Mouse (Mus musculus): Measurements from ENCODE around the gene Tsfm. TPM values are rescaled to one million over a fixed set of nuclear protein-coding genes. Genes with fewer than 3 reads are reported as not detected.

Tsfm gene
- polyA plus RNA-seq, 1 experiment: 42.1 TPM

- Histone ChIP-seq H3K4me1 (replicated peaks; ENCODE audit: control insufficient read depth, insufficient read depth, low read length) (no peaks in the 10 kb centered on the region), H3K27me3 (ENCODE audit: control insufficient read depth, insufficient read depth, low read length) (no peaks in the 10 kb centered on the region), H3K36me3 (ENCODE audit: control insufficient read depth, insufficient read depth, low read length) (peaks cover 13% of the 10 kb centered on the region), H3K4me3 (ENCODE audit: control insufficient read depth, insufficient read depth, low read length) (no peak overlapping the region), H3K27ac (ENCODE audit: control insufficient read depth, insufficient read depth, low read length) (no peak overlapping the region)
- WGBS: 79% methylated on average over 1 of the region's 1 CpGs
- DNase-seq: no peak
- TF ChIP-seq POLR2A (IDR thresholded peaks at IDR 0.05; ENCODE audit: control insufficient read depth, extremely low read depth, insufficient read depth, low read length, poor library complexity) (no peak), CTCF (IDR thresholded peaks at IDR 0.05; ENCODE audit: borderline replicate concordance, control insufficient read depth, extremely low read depth, insufficient read depth, low read length, poor library complexity) (no peak)
Observed at GRCm38 (mm10) chr10:127002056-127002455, 28.6 kb downstream of the Tsfm start.

- 78% methylated on average over 9 of the region's 9 CpGs for WGBS
- Histone ChIP-seq H3K4me3 (ENCODE audit: control insufficient read depth, insufficient read depth, low read length) (no peak overlapping the region), H3K36me3 (ENCODE audit: control insufficient read depth, insufficient read depth, low read length) (peaks cover 13% of the 10 kb centered on the region), H3K27ac (ENCODE audit: control insufficient read depth, insufficient read depth, low read length) (no peak overlapping the region), H3K4me1 (replicated peaks; ENCODE audit: control insufficient read depth, insufficient read depth, low read length) (no peaks in the 10 kb centered on the region), H3K27me3 (ENCODE audit: control insufficient read depth, insufficient read depth, low read length) (no peaks in the 10 kb centered on the region)
- no peak for DNase-seq
- TF ChIP-seq POLR2A (IDR thresholded peaks at IDR 0.05; ENCODE audit: control insufficient read depth, extremely low read depth, insufficient read depth, low read length, poor library complexity): no peak
- TF ChIP-seq CTCF (IDR thresholded peaks at IDR 0.05; ENCODE audit: borderline replicate concordance, control insufficient read depth, extremely low read depth, insufficient read depth, low read length, poor library complexity): no peak
Observed at GRCm38 (mm10) chr10:127001297-127001696, 29.3 kb downstream of the Tsfm start.

- Histone ChIP-seq H3K27ac (ENCODE audit: control insufficient read depth, insufficient read depth, low read length) (no peak within 1 kb of the TSS), H3K27me3 (ENCODE audit: control insufficient read depth, insufficient read depth, low read length) (no peaks in the 10 kb centered on the region), H3K4me3 (ENCODE audit: control insufficient read depth, insufficient read depth, low read length) (no peak within 1 kb of the TSS), H3K36me3 (ENCODE audit: control insufficient read depth, insufficient read depth, low read length) (peaks cover 19% of the 10 kb centered on the region), H3K4me1 (replicated peaks; ENCODE audit: control insufficient read depth, insufficient read depth, low read length) (no peaks in the 10 kb centered on the region)
- no peak for DNase-seq
- no peak for TF ChIP-seq CTCF (IDR thresholded peaks at IDR 0.05; ENCODE audit: borderline replicate concordance, control insufficient read depth, extremely low read depth, insufficient read depth, low read length, poor library complexity)
- TF ChIP-seq POLR2A (IDR thresholded peaks at IDR 0.05; ENCODE audit: control insufficient read depth, extremely low read depth, insufficient read depth, low read length, poor library complexity): no peak
- 95% methylated on average over 5 of the region's 5 CpGs for WGBS
Observed at GRCm38 (mm10) chr10:127000529-127000928, 30.1 kb downstream of the Tsfm start, which contains the start of gene Avil. TSS of gene Avil (plus strand) at chr10:127000709.

GRCm38 (mm10) chr10:126997340-126998113 is 33.1 kb downstream of the Tsfm start:
- Histone ChIP-seq H3K27me3 (ENCODE audit: control insufficient read depth, insufficient read depth, low read length) (no peaks in the 10 kb centered on the region), H3K36me3 (ENCODE audit: control insufficient read depth, insufficient read depth, low read length) (peaks cover 45% of the 10 kb centered on the region), H3K4me1 (replicated peaks; ENCODE audit: control insufficient read depth, insufficient read depth, low read length) (no peaks in the 10 kb centered on the region), H3K27ac (ENCODE audit: control insufficient read depth, insufficient read depth, low read length) (no peak overlapping the region), H3K4me3 (ENCODE audit: control insufficient read depth, insufficient read depth, low read length) (no peak overlapping the region)
- 73% methylated on average over 13 of the region's 13 CpGs for WGBS
- DNase-seq: no peak
- TF ChIP-seq CTCF (IDR thresholded peaks at IDR 0.05; ENCODE audit: borderline replicate concordance, control insufficient read depth, extremely low read depth, insufficient read depth, low read length, poor library complexity) (no peak), POLR2A (IDR thresholded peaks at IDR 0.05; ENCODE audit: control insufficient read depth, extremely low read depth, insufficient read depth, low read length, poor library complexity) (no peak)

- peaks cover 48% of the 10 kb centered on the region for H3K36me3 ChIP-seq (ENCODE audit: control insufficient read depth, insufficient read depth, low read length)
- WGBS: 91% methylated on average over 3 of the region's 3 CpGs
- H3K4me1 ChIP-seq (replicated peaks; ENCODE audit: control insufficient read depth, insufficient read depth, low read length): peaks cover 4% of the 10 kb centered on the region; the same call in 1 of the 2 replicates
- no peak for DNase-seq
- TF ChIP-seq POLR2A (IDR thresholded peaks at IDR 0.05; ENCODE audit: control insufficient read depth, extremely low read depth, insufficient read depth, low read length, poor library complexity): no peak
- no peak for TF ChIP-seq CTCF (IDR thresholded peaks at IDR 0.05; ENCODE audit: borderline replicate concordance, control insufficient read depth, extremely low read depth, insufficient read depth, low read length, poor library complexity)
- no peak overlapping the region for H3K27ac ChIP-seq (ENCODE audit: control insufficient read depth, insufficient read depth, low read length)
- H3K4me3 ChIP-seq (ENCODE audit: control insufficient read depth, insufficient read depth, low read length): no peak overlapping the region
- no peaks in the 10 kb centered on the region for H3K27me3 ChIP-seq (ENCODE audit: control insufficient read depth, insufficient read depth, low read length)
Observed at GRCm38 (mm10) chr10:126993621-126994020, 37.0 kb downstream of the Tsfm start.

GRCm38 (mm10) chr10:126991676-126992075 is 39.0 kb downstream of the Tsfm start:
- Histone ChIP-seq H3K27ac (ENCODE audit: control insufficient read depth, insufficient read depth, low read length) (no peak overlapping the region), H3K4me1 (replicated peaks; ENCODE audit: control insufficient read depth, insufficient read depth, low read length) (peaks cover 18% of the 10 kb centered on the region), H3K27me3 (ENCODE audit: control insufficient read depth, insufficient read depth, low read length) (no peaks in the 10 kb centered on the region), H3K4me3 (ENCODE audit: control insufficient read depth, insufficient read depth, low read length) (no peak overlapping the region), H3K36me3 (ENCODE audit: control insufficient read depth, insufficient read depth, low read length) (peaks cover 34% of the 10 kb centered on the region)
- TF ChIP-seq CTCF (IDR thresholded peaks at IDR 0.05; ENCODE audit: borderline replicate concordance, control insufficient read depth, extremely low read depth, insufficient read depth, low read length, poor library complexity) (no peak), POLR2A (IDR thresholded peaks at IDR 0.05; ENCODE audit: control insufficient read depth, extremely low read depth, insufficient read depth, low read length, poor library complexity) (no peak)
- DNase-seq: no peak
- WGBS: 90% methylated on average over 3 of the region's 3 CpGs
